Mouse (Mus musculus): Measurements from ENCODE around the gene Maneal.

Maneal gene

DNA sequence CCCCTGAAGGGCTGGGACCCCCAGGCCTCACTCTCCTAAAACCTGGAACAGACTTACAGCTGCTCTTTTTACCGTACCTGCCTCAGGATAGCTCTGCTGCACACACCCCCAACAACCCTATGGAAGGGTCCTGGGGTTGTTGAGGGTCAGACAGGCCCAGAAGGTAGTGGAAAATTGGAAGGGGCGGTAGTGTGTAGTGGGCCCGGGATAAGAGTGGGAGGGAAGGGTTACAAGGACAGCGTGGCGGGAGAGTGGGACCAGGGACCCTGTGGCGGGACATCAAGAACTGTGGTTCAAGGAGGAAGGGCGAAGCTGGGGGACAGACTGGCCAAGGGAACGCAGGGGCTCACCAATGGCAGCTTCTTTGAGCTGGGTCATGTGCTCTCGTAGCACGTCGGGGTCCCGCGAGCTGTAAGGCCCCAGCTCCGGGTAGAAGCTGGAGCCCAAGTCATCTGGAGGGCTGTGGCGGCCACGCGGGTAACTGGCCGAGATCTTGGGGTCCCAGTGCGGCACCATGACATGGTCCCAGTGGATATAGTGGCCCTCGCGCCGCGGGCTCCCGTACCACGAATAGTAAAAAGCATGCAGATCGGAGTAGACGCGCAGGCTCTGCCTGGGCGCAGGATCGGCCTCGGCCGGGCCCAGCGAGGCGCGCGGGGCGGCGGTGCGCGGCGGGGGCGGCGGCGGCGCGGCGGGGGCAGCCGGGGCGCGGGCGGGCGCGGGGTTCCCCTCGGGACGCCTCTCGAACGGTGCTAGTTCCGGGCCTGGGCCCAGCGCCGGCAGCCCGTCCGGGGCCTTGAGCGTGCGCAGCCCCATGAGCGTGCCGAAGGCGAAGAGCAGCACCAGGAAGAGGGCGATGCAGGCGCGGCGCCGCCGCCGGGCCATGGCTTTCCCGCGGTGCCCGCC lies at the start of gene Maneal:
TSS of gene Maneal (minus strand) at position 889 of the 906 bp plus-strand sequence.
- DNase-seq, result peak; percentile 31 to 34

DNA sequence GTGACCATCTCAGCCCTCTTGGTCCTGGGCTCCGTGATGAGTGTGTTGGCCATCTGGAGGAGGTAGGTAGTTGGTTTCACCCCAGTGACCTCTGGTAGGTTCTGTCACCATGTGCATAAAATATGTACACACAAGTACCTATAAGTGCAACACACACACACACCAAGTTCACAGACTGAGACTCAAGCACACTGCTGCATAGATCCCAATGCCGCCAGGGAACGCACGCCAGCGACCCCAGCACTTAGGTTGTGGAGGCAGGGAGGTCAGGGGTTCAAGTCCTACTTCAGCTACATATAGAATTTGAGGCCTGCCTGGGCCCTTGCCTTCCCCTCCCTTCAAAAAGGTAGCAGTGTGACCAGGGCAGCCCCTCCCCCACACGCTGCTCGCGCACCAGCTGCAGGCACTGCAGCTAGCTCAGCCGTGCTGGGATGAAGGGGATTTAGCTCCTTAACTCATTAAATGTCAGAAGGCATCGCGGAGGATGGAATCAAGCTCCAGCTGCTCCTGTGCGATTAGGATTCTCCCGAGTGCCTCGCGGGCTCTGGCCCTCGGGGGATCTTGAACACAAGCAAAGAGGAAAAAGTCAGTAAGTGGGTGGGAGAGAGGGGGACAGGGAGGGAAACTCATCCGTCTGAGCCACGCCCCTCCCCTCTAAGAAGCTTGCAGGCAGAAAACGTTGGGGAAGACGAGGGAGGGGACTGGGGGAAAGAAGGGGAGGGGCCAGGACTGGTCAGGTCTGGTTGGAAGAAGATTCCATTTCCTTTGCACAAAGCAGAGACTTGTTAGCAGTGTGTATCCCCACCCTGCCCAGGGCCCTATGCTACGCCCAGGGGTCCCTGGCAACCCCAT lies 44.2 kb upstream of the Maneal start:
- no peak for DNase-seq

GRCm38 (mm10) chr4:124905417-124905816 lies 43.4 kb upstream of the Maneal start:
- DNase-seq, result no peak

GRCm38 (mm10) chr4:124899906-124900305 lies 37.9 kb upstream of the Maneal start:
- no peak for DNase-seq

DNA sequence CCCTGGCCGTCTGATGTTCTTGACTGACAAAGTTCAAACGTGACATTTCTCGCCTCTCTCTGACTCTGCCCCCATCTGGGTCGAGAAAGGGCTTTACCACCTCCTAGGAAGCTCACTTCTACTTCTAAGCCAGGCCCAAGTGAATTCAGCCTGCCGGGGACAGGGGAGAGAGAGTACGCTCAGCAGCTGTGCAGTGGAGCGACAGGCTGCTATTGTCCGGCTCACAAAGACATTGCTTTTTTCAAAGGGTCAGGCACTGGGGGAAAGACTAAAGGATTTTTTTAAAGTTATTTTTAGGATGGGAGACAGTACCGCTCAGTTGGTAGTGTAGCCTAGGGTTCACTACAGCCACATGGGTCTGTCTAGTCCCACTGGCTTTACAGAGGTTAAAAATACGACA lies 36.5 kb upstream of the Maneal start:
- no peak for DNase-seq

GRCm38 (mm10) chr4:124894508-124895428 lies 32.8 kb upstream of the Maneal start:
- peak; percentile 75 to 82 for DNase-seq

GRCm38 (mm10) chr4:124893769-124894168 lies 31.8 kb upstream of the Maneal start:
- no peak for DNase-seq

DNA sequence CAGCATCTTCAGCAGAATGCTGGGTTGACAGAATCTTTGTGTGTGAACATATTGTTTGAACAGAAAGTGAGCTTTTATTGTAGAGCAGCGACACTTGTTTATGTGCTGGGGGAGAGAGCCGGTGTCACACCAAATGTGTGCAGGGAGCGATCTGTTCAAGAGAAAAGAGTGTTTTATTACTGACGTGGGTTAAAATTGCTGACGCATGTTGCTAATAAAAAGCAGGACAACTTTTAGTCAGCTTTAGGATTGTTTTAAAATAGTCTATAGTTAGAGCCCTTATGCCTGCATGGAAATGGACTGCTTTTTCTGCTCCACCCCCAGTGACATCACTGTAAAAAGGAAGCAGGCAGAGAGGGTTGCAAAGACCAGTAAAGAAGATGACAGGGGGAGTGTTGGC lies 28.9 kb upstream of the Maneal start:
- no peak for DNase-seq

GRCm38 (mm10) chr4:124889935-124890334 lies 28.0 kb upstream of the Maneal start:
- DNase-seq, result no peak

DNA sequence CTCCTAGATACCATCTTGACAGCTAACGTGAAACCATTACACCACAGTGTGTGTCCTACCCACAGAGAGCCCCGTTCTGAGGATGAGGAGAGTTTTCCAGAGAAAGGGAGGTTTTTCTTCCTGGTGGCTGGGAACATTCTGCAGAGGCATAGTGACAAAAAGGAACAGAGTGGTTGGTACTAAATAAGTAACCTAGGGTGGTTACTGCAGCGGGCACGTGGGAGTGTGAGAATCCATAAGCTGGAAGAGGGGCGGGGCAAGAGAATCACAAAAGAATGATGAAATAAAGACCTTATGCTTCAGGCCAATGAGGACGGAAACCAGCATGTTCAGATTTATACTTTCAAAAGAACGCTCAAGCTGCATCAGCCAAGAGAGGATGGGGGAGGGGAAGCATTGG lies 26.7 kb upstream of the Maneal start:
- no peak for DNase-seq

- DNase-seq, result peak in 1 of 2 experiments; percentile 16
Observed at GRCm38 (mm10) chr4:124882151-124882729, 20.3 kb upstream of the Maneal start.

GRCm38 (mm10) chr4:124881341-124881908 lies 19.5 kb upstream of the Maneal start:
- peak; percentile 57 to 69 for DNase-seq

GRCm38 (mm10) chr4:124880599-124880998 lies 18.6 kb upstream of the Maneal start, which contains the start of gene Epha10:
Epha10 (plus strand) TSS chr4:124880899.
- no peak for DNase-seq

DNA sequence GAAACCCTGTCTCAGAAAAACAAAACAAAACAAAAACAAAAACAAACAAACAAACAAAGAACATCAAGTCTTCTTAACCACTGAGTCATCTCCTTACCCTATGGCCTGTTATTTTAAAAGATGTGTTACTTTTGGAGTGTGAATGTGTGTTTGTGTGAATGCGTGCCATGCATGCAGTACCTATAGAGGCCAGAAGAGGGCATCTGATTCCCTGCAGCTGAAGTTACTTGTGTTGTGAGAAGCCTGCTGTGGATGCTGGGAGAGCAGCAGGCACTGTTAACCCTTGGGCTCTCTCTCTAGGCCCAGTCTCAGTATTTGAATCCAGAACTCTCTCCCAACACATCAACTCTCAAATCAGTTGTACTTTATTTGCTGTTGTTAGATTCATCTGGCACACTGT lies 10.7 kb upstream of the Maneal start:
- DNase-seq, result no peak

- DNase-seq, result no peak
Observed at GRCm38 (mm10) chr4:124860446-124860845, 1.5 kb downstream of the Maneal start.

DNA sequence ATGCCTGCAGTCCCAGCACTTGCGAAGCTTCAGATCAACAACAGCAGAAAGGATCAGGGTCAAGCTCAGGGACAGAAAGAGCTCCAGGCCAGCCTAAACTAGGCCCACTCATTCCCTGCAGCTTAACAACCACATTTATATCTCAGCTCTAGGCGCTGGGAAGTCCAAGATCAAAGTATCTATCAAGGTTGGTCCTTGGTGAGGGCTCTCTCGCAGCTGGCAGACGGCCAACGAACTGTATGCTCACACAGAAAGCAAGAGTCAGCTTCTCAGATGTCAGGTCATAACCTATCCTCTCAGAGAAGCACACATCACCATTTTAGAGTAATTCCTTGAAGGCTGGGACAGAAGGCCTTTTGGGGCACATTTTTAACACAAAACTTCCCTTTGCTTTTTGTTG lies 3.6 kb downstream of the Maneal start:
- no peak for DNase-seq

DNA sequence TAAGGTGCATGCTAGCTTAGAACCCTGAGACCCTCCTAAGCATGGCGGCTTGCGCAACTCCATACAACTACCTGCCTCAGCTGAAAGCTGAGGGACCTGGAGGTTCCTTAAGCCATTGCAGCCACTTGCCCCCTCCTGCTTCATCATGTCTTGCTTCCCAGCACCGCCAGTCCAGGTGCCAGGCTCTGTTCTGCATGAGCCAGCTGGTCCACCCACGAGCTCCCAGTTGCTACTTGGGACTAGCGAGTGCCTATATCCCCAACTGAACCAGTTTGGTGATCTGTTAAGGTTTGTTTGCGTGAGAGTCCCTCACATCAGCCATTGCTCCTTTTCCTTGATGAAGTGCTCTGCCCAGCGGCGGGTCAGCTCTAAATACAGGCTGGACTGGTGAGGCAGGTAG lies 5.7 kb downstream of the Maneal start:
- DNase-seq, result no peak

GRCm38 (mm10) chr4:124850933-124851658 lies 10.9 kb downstream of the Maneal start, which contains the start of gene 1110065P20Rik:
1110065P20Rik (minus strand) TSS chr4:124851196.
- peak; percentile 67 to 78 for DNase-seq

GRCm38 (mm10) chr4:124850261-124850913 lies 11.6 kb downstream of the Maneal start, which contains the start of gene Yrdc:
Yrdc (plus strand) TSS chr4:124850679.
- peak; percentile 93 to 95 for DNase-seq

- peak; percentile 36 to 51 for DNase-seq
Observed at GRCm38 (mm10) chr4:124849631-124850260, 12.2 kb downstream of the Maneal start.

All from cerebellum, postnatal 36 days (tissue).